Mouse (Mus musculus): ENCODE measurements around the gene Magea3. TPM values are rescaled to one million over a fixed set of nuclear protein-coding genes. Genes with fewer than 3 reads are reported as not detected.
"Not testable (repeated sequence)": the region's sequence is repeated elsewhere in the genome, so short reads cannot be mapped to it uniquely, and the experiment has no call there.

Gene Magea3
- polyA plus RNA-seq (2014; fragmentation: Nextera tagmentation; extraction: Ambion mirVana), result not detected in 2 replicates

GRCm38 (mm10) chrX:154949405-154949804 lies at the start of gene Magea3:
Gene Magea3 (minus strand): TSS chrX:154949505.
- not testable (repeated sequence) for H3K27me3 ChIP-seq (ENCODE audit: control insufficient read depth, insufficient read depth, low read length); H3K27ac ChIP-seq (ENCODE audit: low read depth, low read length); H3K36me3 ChIP-seq (ENCODE audit: control insufficient read depth, insufficient read depth, low read length); DNase-seq (ENCODE audit: low spot score); H3K4me2 ChIP-seq (ENCODE audit: low read depth, low read length, severe bottlenecking); H3K9me3 ChIP-seq (ENCODE audit: control insufficient read depth, low read length); H3K4me3 ChIP-seq (ENCODE audit: low read depth, low read length); H3K4me1 ChIP-seq (replicated peaks; ENCODE audit: control insufficient read depth, insufficient read depth, low read length); H3K9ac ChIP-seq (ENCODE audit: low read length); ATAC-seq (replicated peaks; ENCODE audit: low FRiP score)
- 50% methylated on average over 1 of the region's 1 CpGs for WGBS

- H3K4me3 ChIP-seq (ENCODE audit: low read depth, low read length); H3K9ac ChIP-seq (ENCODE audit: low read length); H3K27me3 ChIP-seq (ENCODE audit: control insufficient read depth, insufficient read depth, low read length); H3K4me1 ChIP-seq (replicated peaks; ENCODE audit: control insufficient read depth, insufficient read depth, low read length); DNase-seq (ENCODE audit: low spot score); H3K27ac ChIP-seq (ENCODE audit: low read depth, low read length); ATAC-seq (replicated peaks; ENCODE audit: low FRiP score); H3K36me3 ChIP-seq (ENCODE audit: control insufficient read depth, insufficient read depth, low read length); H3K4me2 ChIP-seq (ENCODE audit: low read depth, low read length, severe bottlenecking); H3K9me3 ChIP-seq (ENCODE audit: control insufficient read depth, low read length): not testable (repeated sequence)
- WGBS, result 94% methylated on average over 10 of the region's 11 CpGs
Measured at GRCm38 (mm10) chrX:154995750-154996149, 46.4 kb upstream of the Magea3 start, which contains the start of gene Magea8. Gene Magea8 (minus strand): TSS chrX:154995850.

GRCm38 (mm10) chrX:154935887-154936286 lies 13.4 kb downstream of the Magea3 start, which contains the start of gene Magea6:
Gene Magea6 (minus strand): TSS chrX:154935987.
- H3K9ac ChIP-seq (ENCODE audit: low read length); H3K36me3 ChIP-seq (ENCODE audit: control insufficient read depth, insufficient read depth, low read length); H3K9me3 ChIP-seq (ENCODE audit: control insufficient read depth, low read length); H3K4me1 ChIP-seq (replicated peaks; ENCODE audit: control insufficient read depth, insufficient read depth, low read length); H3K27ac ChIP-seq (ENCODE audit: low read depth, low read length); DNase-seq (ENCODE audit: low spot score); H3K27me3 ChIP-seq (ENCODE audit: control insufficient read depth, insufficient read depth, low read length); H3K4me3 ChIP-seq (ENCODE audit: low read depth, low read length); ATAC-seq (replicated peaks; ENCODE audit: low FRiP score); H3K4me2 ChIP-seq (ENCODE audit: low read depth, low read length, severe bottlenecking): not testable (repeated sequence)
- WGBS, result 63% methylated on average over 1 of the region's 1 CpGs

Other genes with a start within 250 kb of the Magea3 start
- not detected in 2 replicates for gene Cldn34b1, start 59.2 kb downstream of the Magea3 start, polyA plus RNA-seq (2014; fragmentation: Nextera tagmentation; extraction: Ambion mirVana)
- not detected in 2 replicates for gene Magea6, start 13.5 kb downstream of the Magea3 start, polyA plus RNA-seq (2014; fragmentation: Nextera tagmentation; extraction: Ambion mirVana)
- not detected in 2 replicates for gene Magea8, start 46.3 kb upstream of the Magea3 start, polyA plus RNA-seq (2014; fragmentation: Nextera tagmentation; extraction: Ambion mirVana)
- not detected in 2 replicates for gene Magea5, start 113.6 kb upstream of the Magea3 start, polyA plus RNA-seq (2014; fragmentation: Nextera tagmentation; extraction: Ambion mirVana)
- gene Magea1, start 140.3 kb upstream of the Magea3 start, polyA plus RNA-seq (2014; fragmentation: Nextera tagmentation; extraction: Ambion mirVana), result not detected in 2 replicates
- not detected in 2 replicates for gene Magea2, start 144.2 kb upstream of the Magea3 start, polyA plus RNA-seq (2014; fragmentation: Nextera tagmentation; extraction: Ambion mirVana)
- gene Cldn34b2, start 178.9 kb upstream of the Magea3 start, polyA plus RNA-seq (2014; fragmentation: Nextera tagmentation; extraction: Ambion mirVana), result not detected in 2 replicates